Mouse (Mus musculus): Measurements from ENCODE around the gene Fkbp10. TPM values are rescaled to one million over a fixed set of nuclear protein-coding genes. Genes with fewer than 3 reads are reported as not detected.

The Fkbp10 gene
- polyA plus RNA-seq, 3 experiments from 2014 or later, result 2.9 TPM; not detected in 2

DNA sequence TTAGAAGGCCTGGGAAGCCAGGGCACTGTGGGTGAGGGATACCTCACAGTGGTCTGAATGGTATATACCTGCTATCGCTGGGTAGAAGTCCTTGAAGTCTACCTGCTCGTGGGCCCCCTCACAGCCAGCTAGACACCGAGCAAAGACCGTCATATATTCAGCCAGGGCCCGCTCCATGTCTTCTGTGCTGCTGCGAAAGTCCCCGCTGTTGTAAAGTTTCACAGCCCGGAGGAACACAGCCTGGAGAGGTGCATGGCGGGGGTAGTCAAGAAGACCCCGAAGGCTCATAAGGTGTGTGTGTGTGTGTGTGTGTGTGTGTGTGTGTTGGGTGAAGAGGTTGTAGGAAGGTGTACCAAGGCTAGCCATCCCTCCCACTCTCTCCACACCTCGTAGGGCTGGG lies 2.0 kb upstream of the Fkbp10 start:
- ATAC-seq, result no peak

GRCm38 (mm10) chr11:100414021-100414913 lies 1.2 kb upstream of the Fkbp10 start, which contains the start of gene P3h4:
TSS of gene P3h4 (minus strand) at chr11:100414836.
- ATAC-seq, result no peak

DNA sequence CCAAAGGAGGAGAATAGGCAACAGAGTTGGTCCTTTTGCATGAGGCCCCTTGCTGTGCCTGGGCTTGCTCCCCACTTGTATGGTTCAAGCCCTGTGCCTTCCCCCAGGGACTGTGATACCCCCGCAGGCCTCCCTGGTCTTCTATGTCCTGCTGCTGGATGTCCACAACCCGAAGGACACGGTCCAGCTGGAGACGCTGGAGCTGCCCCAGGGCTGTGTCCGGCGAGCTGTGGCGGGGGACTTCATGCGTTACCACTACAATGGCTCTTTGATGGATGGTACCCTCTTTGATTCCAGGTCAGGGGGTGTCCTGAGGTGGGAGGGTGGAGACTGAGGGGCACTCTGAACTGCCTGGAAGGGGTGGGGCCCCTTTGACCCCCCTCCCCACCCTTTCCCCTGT lies 6.0 kb downstream of the Fkbp10 start:
- no peak for ATAC-seq

- ATAC-seq, result no peak
Measured at GRCm38 (mm10) chr11:100423836-100424235, 8.3 kb downstream of the Fkbp10 start.

DNA sequence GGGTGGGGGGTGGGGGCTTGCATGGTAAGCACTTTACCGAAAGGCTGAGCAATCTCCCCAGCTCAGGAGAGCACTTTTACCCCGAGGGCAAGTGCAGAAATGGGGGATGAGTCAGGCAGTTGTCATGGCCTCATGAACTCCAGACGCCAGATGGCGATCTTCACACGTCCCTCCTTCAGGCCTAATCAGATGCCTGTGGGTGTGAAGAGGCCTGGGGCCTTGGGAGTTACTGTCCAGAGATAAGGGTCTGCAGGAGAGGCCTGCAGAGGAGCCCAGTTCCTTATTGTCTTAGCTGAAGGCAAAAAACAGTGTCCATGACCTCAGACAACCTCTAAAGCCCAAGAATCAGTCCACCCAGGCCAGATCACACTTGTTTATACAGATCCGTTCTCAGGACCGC lies 10.4 kb downstream of the Fkbp10 start:
- no peak for ATAC-seq

DNA sequence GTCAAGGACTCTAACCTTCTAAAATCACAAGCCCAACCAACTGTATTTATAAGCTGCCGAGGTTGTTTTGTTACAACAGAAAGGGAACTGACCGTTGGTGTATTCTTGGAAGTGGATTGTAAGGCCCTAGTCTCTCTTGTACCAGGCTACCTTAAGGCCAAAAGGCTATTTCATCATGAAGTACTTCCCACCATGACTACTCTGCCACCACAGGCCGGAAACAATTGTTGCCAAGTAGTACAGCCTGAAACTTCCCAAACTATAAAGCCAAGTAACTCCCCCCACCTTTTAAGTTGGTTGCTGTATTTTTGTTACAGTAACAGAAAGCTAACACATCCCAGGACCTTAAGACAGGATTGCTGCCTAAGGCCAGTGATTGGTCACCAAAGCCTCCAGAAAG lies 11.3 kb downstream of the Fkbp10 start:
- no peak for ATAC-seq

GRCm38 (mm10) chr11:100428612-100429199 lies 13.2 kb downstream of the Fkbp10 start:
- no peak for ATAC-seq

- ATAC-seq, result no peak
Measured at GRCm38 (mm10) chr11:100430052-100430451, 14.6 kb downstream of the Fkbp10 start.

DNA sequence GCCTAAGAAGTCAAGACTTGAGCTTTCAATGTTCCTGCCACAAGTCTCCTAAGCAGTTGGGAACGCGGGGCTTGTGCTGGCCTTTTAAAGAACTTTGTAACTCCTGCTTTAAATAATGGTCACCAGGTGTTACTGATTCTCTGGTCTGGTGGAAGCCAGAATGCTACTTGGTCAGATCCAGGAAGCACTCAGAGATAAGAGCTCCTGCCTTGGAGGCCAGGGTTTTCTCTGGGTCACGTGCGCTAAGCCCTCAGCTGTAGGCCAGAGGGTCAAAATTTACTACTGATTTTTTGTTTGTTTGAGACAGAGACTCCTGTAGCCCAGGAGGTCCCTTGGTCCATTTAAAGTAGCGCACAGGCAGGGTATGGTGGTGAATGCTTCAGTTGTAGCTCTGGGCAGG lies 16.5 kb downstream of the Fkbp10 start:
- no peak for ATAC-seq

DNA sequence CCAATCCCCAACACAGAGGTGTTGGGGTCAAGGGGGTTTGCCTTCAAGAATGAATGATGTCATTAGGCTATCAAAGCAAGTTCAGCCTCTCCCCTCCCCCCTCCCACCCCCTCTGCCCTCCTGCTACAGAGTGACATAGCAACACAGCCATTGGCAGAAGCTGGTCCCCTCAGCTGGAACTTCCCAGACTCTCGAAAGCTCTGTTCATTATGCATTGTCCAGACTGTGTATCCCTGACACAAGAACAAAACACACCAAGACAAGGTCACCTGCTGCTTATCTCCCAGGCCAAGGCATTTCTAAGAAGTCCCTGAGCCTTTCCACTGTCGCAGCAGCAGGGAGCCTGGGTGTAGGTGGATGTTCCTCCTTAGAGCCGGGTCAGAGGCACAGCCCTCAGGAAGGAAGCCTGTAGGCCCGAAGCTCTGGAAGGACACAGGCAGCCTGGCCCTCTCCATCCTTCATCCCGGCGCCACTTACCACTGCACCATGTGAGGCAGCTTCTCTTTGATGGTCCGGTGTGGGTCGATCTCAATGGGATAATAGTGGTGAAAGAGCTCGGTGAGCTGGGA lies 20.3 kb downstream of the Fkbp10 start:
- ATAC-seq, result no peak

DNA sequence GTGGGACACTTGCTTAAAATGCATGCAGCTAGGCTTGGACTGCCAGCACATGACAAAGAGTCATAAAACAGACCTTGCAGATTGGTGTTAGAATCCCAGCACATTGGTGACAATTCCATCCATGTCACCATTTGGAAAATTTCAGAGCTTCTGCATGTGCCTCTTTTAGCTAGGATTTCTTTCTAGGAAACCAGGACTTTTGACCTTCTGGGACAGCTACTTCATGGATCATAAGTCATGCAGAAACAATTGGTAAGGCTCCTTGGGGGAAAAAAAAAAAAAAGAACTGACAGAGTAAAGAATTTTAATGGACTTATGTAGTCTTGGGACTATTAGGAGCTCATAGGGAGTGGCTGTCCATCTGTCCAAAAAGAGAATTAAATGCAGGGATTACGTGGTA lies 22.4 kb downstream of the Fkbp10 start:
- ATAC-seq, result no peak

- peak; percentile 91 for ATAC-seq
Measured at GRCm38 (mm10) chr11:100440691-100441522, 25.4 kb downstream of the Fkbp10 start.

DNA sequence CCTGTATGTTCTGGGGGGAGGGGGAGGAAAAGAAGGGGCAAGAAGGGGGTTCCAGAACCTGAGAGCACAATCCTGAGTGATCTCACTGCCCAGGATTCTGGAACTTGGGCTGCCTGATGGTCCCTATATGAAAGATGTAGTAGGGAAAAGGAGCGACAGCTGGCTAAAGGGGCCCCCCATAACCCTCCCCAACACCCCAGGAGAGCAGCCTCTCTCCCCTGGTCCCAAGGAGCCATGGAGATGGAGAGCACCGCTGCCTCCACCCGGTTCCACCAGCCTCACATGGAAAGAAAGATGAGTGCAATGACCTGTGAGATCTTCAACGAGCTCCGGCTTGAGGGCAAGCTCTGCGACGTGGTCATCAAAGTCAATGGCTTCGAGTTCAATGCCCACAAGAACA lies 26.3 kb downstream of the Fkbp10 start, which contains the start of the genes Nt5c3b and Klhl10:
TSS of gene Nt5c3b (minus strand) at position 12 of the 400 bp plus-strand sequence.
TSS of gene Klhl10 (plus strand) at position 121 of the 400 bp plus-strand sequence.
- no peak for ATAC-seq

DNA sequence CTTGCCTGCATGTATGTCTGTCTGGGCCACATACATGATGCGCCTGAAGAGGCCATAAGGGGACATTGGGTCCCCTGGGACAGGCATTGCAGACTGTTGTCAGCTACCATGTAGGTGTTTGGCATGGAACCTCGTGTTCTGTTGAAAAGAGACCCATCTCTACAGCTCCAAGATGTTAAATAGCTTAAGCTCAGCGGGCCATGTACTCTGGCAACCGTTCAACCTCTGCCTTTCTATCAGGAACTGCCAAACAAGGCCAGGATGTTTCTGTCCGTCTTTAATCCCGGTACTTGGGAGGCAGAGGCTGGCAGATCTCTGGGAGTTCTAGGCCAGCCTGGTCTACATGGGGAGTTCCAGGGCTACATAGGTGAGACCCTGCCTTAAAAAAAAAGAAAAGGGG lies 27.1 kb downstream of the Fkbp10 start:
- ATAC-seq, result no peak

DNA sequence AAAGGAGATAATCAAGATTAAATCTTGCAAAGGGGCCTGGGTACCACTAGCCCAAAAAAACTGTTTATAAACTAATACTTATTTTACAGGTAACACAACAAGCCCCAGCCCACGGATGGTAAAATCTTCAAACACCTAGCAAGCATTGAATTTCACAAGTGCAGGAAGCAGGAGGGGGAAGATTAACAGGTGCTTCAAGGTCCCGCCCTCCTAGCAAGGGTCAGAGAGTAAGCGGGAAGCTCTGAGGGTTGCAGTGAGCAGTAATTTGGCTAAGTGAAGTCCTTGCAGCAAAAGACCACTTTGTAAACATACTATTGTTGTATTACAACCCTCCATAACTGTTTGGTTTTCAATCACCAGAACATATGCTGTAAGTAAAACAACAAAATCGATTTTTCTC lies 41.8 kb downstream of the Fkbp10 start:
- no peak for ATAC-seq

DNA sequence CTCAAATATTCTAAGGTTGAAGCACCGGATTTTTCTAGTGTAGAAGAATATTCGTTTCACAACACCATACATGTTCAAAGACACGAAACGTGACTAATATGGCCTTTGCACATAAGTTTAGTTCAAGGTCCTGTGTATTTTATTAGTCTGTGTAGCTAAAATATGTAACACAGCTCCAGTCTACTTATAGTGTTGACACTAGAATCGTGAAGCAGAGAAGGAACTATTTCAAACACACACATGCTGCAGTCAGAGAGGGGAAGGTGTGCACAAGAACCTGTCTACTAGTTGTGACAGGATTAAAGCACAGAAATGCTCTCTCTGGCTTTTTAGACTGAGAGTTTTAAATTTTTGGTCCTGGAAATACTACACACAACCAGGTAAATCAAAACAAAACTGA lies 42.2 kb downstream of the Fkbp10 start:
- no peak for ATAC-seq

- no peak for ATAC-seq
Measured at GRCm38 (mm10) chr11:100462699-100463098, 47.2 kb downstream of the Fkbp10 start.

- ATAC-seq, result no peak
Measured at GRCm38 (mm10) chr11:100465229-100465792, 49.8 kb downstream of the Fkbp10 start.

DNA sequence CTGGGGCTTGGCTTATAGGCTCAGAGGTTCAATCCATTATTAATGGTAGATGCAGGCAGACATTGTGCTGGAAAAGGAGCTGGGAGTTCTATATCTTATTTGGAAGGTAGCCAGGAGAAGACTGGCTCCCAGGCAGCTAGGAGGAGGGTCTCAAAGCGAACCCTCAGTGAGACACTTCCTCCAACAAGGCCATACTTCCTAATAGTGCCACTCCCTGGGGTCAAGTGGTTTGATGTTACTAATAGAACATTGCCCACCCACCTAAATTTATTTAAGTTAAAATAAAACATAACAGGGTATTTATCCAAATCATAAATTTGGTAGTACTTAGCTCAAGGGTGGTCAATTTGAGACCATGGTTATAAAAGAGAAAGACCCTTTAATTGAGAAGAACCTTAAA lies 50.3 kb downstream of the Fkbp10 start:
- no peak for ATAC-seq

GRCm38 (mm10) chr11:100471352-100472196 lies 56.1 kb downstream of the Fkbp10 start:
- no peak for ATAC-seq

DNA sequence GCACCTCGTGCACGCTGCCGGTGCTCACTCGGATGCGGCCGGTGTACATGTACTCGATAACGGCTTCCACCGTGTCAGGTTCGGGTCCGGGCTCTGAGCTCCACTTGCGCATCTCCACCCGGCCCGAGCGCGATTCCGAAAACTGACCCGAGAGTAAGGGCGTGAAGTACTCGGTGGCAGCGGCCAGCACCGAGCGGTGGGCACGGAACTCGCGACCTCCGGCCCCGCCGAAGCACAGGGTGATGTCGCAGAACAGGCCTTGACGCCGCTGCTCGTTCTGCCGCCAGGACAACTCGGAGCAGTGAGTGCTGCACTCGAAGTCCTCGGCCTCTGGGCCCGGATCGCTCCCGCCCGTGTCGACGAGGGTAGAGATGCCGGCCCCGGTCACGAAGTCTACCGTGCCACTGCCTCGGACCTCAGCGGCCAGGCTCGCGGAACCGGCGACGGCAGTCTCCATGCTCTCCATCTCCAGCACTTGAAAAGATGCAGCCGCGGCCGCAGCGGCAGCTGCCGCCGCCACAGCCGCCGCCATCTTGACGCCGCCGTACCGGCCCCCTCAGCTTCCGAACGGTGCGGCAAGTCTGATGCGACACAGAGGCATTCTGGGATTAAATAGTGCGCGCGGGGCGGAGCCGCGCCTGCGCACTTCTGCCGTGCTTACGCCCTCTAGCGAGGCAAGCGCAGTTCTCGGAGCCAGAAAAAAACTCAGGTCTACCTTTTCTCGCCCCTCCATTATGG lies 56.9 kb downstream of the Fkbp10 start, which contains the start of gene Klhl11:
TSS of gene Klhl11 (minus strand) at position 545 of the 738 bp plus-strand sequence.
- ATAC-seq, result peak; percentile 95

All from inflammation-experienced regulatory T-cells, adult 6 months (primary cell).